Mouse (Mus musculus) erythroblast, embryonic 14.5 days (primary cell): Measurements from ENCODE around the gene Ppfia1.

Experiments
- GATA1 ChIP-seq: IDR thresholded peaks from 2 replicates; pipeline ENCODE4 v1.6.1; 2012; ENCODE audit warnings: low read length, inconsistent platforms, mixed read lengths
- TAL1 ChIP-seq: IDR thresholded peaks from 3 replicates; pipeline ENCODE4 v1.6.1; 2012; ENCODE audit warnings: low read length, inconsistent platforms, mixed read lengths

DNA sequence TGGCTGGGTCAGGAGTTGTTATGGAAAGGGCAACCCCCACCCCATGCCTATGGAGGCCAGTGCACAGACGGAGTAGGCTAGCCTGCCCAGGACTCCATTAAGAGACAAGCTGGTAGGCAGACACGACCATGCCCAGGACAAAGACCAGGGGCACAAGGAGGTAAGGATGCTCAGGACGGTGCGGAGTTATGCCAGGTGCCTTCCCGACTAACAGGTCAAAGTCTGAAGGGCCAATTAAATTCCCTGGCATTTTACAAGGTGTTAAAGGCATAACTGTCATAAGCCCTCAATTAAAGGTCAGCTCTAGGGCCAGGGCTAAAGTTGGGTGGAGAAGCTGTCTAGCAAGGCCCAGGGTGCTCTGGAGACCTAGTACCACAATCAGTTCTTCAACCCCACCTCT lies 84.8 kb downstream of the Ppfia1 start:
- TF ChIP-seq GATA1: no peak
- no peak for TF ChIP-seq TAL1
